Comparison of ENCODE assay signal across 20 mouse cellular contexts in the genomic region with DNA sequence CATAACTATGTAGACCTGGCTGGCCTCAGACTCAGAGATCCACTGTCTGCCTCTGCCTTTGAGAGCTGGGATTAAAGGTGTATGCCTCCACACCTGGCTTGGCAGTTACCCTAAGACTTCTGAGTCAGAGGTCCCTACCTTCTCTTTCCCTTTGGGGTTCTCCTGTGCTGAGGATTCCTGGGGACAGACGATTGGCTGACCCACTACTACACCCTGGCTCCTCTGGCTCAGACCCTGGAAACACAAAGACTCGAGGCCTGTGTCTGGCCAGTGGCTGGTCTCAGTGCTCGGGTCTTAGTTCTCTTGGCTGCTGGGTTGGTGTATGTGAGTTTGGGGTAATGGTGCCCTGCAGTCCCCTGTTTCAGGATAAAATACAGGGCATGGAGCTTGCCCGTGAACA. TPM values are rescaled to one million over a fixed set of nuclear protein-coding genes. Genes with fewer than 3 reads are reported as not detected.
A peak's percentile ranks its signal among the peaks of the same experiment; 100 is the strongest.
DNase-seq lines count a peak whose midpoint lies in the region; ATAC-seq lines count a peak whose summit lies in the region.
"Had no signal": no experiment of that assay in that cellular context is flagged by ENCODE, and none has a peak within 500 bp of the region (broad histone marks: within the 10 kb centered on the region; RNA-seq: fewer than 3 reads in every experiment).

No protein-coding gene starts in this region.

- no peak overlapping the region for H3K4me3 ChIP-seq in heart, embryonic 15.5 days
- no peak overlapping the region for H3K4me3 ChIP-seq in neural tube, embryonic 13.5 days
- no peak overlapping the region for H3K4me3 ChIP-seq in neural tube, embryonic 15.5 days (replicated peaks)
- H3K4me3 ChIP-seq in limb, embryonic 10.5 days: no peak overlapping the region

- no peaks in the 10 kb centered on the region for H3K27me3 ChIP-seq in heart, embryonic 15.5 days
- no peaks in the 10 kb centered on the region for H3K27me3 ChIP-seq in neural tube, embryonic 13.5 days
- H3K27me3 ChIP-seq in neural tube, embryonic 15.5 days (replicated peaks): no peaks in the 10 kb centered on the region
- no peaks in the 10 kb centered on the region for H3K27me3 ChIP-seq in limb, embryonic 10.5 days (ENCODE audit: low read depth, poor library complexity, severe bottlenecking)

- no peaks in the 10 kb centered on the region for H3K36me3 ChIP-seq in heart, embryonic 15.5 days
- no peaks in the 10 kb centered on the region for H3K36me3 ChIP-seq in neural tube, embryonic 13.5 days
- no peaks in the 10 kb centered on the region for H3K36me3 ChIP-seq in neural tube, embryonic 15.5 days
- H3K36me3 ChIP-seq in limb, embryonic 10.5 days: peaks cover 6% of the 10 kb centered on the region

- WGBS in heart, embryonic 15.5 days: 71% methylated on average over 4 of the region's 4 CpGs
- 43% methylated on average over 4 of the region's 4 CpGs for WGBS in neural tube, embryonic 13.5 days
- WGBS in neural tube, embryonic 15.5 days: 35% methylated on average over 4 of the region's 4 CpGs
- 79% methylated on average over 4 of the region's 4 CpGs for WGBS in limb, embryonic 10.5 days

- 0 out of 2 replicates have a peak, but pooled peaks have one; percentile 11 for ATAC-seq in heart, embryonic 15.5 days (replicated peaks; ENCODE audit: insufficient number of reproducible peaks, insufficient read depth, low FRiP score, low read depth)
- ATAC-seq in neural tube, embryonic 13.5 days (ENCODE audit: low read depth): no peak
- no peak for ATAC-seq in neural tube, embryonic 15.5 days (ENCODE audit: low FRiP score)
- ATAC-seq: activated CD4-positive, CD25-positive, alpha-beta regulatory T cell, adult 4 months; CD4-positive, CD25-positive, alpha-beta regulatory T cell, adult 4 months had no signal

- peak overlapping the region; percentile 44; the same call in 1 of the 2 replicates for H3K27ac ChIP-seq in heart, embryonic 15.5 days
- H3K27ac ChIP-seq in neural tube, embryonic 13.5 days (replicated peaks): 0 out of 2 replicates have a peak overlapping the region, but pooled peaks have one; percentile 23
- no peak overlapping the region for H3K27ac ChIP-seq in neural tube, embryonic 15.5 days (replicated peaks)
- H3K27ac ChIP-seq in limb, embryonic 10.5 days: peak overlapping the region; percentile 81

- H3K9me3 ChIP-seq in heart, embryonic 15.5 days (replicated peaks): no peaks in the 10 kb centered on the region
- no peaks in the 10 kb centered on the region for H3K9me3 ChIP-seq in neural tube, embryonic 13.5 days
- H3K9me3 ChIP-seq in neural tube, embryonic 15.5 days (replicated peaks): no peaks in the 10 kb centered on the region
- H3K9me3 ChIP-seq in limb, embryonic 10.5 days (replicated peaks): no peaks in the 10 kb centered on the region

- intact Hi-C loops in heart, postnatal 10 days (cut with DNase I): no loop called here
- intact Hi-C loops in left cerebral cortex, postnatal 4 days (cut with DNase I): no loop called here

- no peak for DNase-seq in heart, postnatal 10 days
- no peak for DNase-seq in limb, embryonic 10.5 days (ENCODE audit: low spot score)
- no peak for DNase-seq in T-cell, adult 2 months (ENCODE audit: low spot score)
- no peak for DNase-seq in left cerebral cortex, postnatal 4 days
- DNase-seq: layer of hippocampus, adult 9-11 months; lung, postnatal 10 days; right cerebral cortex, postnatal 14 days; thymus, postnatal 14 days had no signal

- no peak overlapping the region for H3K9ac ChIP-seq in heart, embryonic 15.5 days
- no peak overlapping the region for H3K9ac ChIP-seq in neural tube, embryonic 13.5 days
- H3K9ac ChIP-seq in neural tube, embryonic 15.5 days (replicated peaks): no peak overlapping the region

- H3K4me2 ChIP-seq in heart, embryonic 15.5 days: no peak overlapping the region
- no peak overlapping the region for H3K4me2 ChIP-seq in neural tube, embryonic 13.5 days
- H3K4me2 ChIP-seq in neural tube, embryonic 15.5 days: no peak overlapping the region

- H3K4me1 ChIP-seq in heart, embryonic 15.5 days (replicated peaks): peaks cover 24% of the 10 kb centered on the region
- peaks cover 13% of the 10 kb centered on the region; the same call in 1 of the 2 replicates for H3K4me1 ChIP-seq in neural tube, embryonic 13.5 days (replicated peaks)
- H3K4me1 ChIP-seq in neural tube, embryonic 15.5 days: peaks cover 14% of the 10 kb centered on the region
- peaks cover 33% of the 10 kb centered on the region for H3K4me1 ChIP-seq in limb, embryonic 10.5 days

RNA-seq across cellular contexts. Expression of gene Rmi2, which starts 16.0 kb away (rescaled TPM):
- polyA plus RNA-seq in heart, embryonic 15.5 days (2015; fragmentation: Nextera tagmentation; extraction: Ambion mirVana): 2.1 and 3.5 TPM in 2 replicates
- total RNA-seq in heart, postnatal 10 days (2021): 1 to 10 TPM; 2.0 TPM
- polyA plus RNA-seq in neural tube, embryonic 13.5 days (2015; fragmentation: Nextera tagmentation; extraction: Ambion mirVana): 0.55 and 0.68 TPM in 2 replicates
- 0.37 and 1.7 TPM in 2 replicates for polyA plus RNA-seq in neural tube, embryonic 15.5 days (2015; fragmentation: Nextera tagmentation; extraction: Ambion mirVana)
- 4.2 and 4.8 TPM in 2 replicates for polyA plus RNA-seq in limb, embryonic 10.5 days (2016; fragmentation: Nextera tagmentation; extraction: Ambion mirVana)
- total RNA-seq in left cerebral cortex, postnatal 4 days (2021): under 1 TPM; 0.62 to 0.70 TPM

RNA-seq across cellular contexts. Expression of gene Gm11172, which starts 38.2 kb away (rescaled TPM):
- not detected in 2 replicates for polyA plus RNA-seq in heart, embryonic 15.5 days (2015; fragmentation: Nextera tagmentation; extraction: Ambion mirVana)
- not detected for total RNA-seq in heart, postnatal 10 days (2021)
- not detected in 2 replicates for polyA plus RNA-seq in neural tube, embryonic 13.5 days (2015; fragmentation: Nextera tagmentation; extraction: Ambion mirVana)
- polyA plus RNA-seq in neural tube, embryonic 15.5 days (2015; fragmentation: Nextera tagmentation; extraction: Ambion mirVana): not detected in 2 replicates
- polyA plus RNA-seq in limb, embryonic 10.5 days (2016; fragmentation: Nextera tagmentation; extraction: Ambion mirVana): not detected in 2 replicates
- total RNA-seq in left cerebral cortex, postnatal 4 days (2021): not detected
- total RNA-seq: adrenal gland, postnatal 4 days; left cerebral cortex, postnatal 36 days had no signal
- polyA plus RNA-seq: activated CD4-positive, CD25-positive, alpha-beta regulatory T cell, adult 4 months; CD4-positive, CD25-positive, alpha-beta regulatory T cell, adult 4 months; cortical plate, adult 2 months; forebrain, embryonic 11.5 days; heart, embryonic 14.5 days; intestine, embryonic 14.5 days; kidney, embryonic 16.5 days had no signal

RNA-seq across cellular contexts. Expression of gene Prm1, which starts 45.3 kb away (rescaled TPM):
- polyA plus RNA-seq in heart, embryonic 15.5 days (2015; fragmentation: Nextera tagmentation; extraction: Ambion mirVana): 0.30 TPM in 1 of 2 replicates, not detected in the other
- not detected for total RNA-seq in heart, postnatal 10 days (2021)
- 0.64 TPM in 1 of 2 replicates, not detected in the other for polyA plus RNA-seq in neural tube, embryonic 13.5 days (2015; fragmentation: Nextera tagmentation; extraction: Ambion mirVana)
- 0.50 and 0.89 TPM in 2 replicates for polyA plus RNA-seq in neural tube, embryonic 15.5 days (2015; fragmentation: Nextera tagmentation; extraction: Ambion mirVana)
- polyA plus RNA-seq in limb, embryonic 10.5 days (2016; fragmentation: Nextera tagmentation; extraction: Ambion mirVana): not detected in 2 replicates
- total RNA-seq in left cerebral cortex, postnatal 4 days (2021): not detected
- total RNA-seq: adrenal gland, postnatal 4 days; left cerebral cortex, postnatal 36 days had no signal
- polyA plus RNA-seq: cortical plate, adult 2 months; forebrain, embryonic 11.5 days; heart, embryonic 14.5 days; intestine, embryonic 14.5 days; kidney, embryonic 16.5 days had no signal

RNA-seq across cellular contexts. Expression of gene Prm2, which starts 55.0 kb away (rescaled TPM):
- not detected in 2 replicates for polyA plus RNA-seq in heart, embryonic 15.5 days (2015; fragmentation: Nextera tagmentation; extraction: Ambion mirVana)
- not detected for total RNA-seq in heart, postnatal 10 days (2021)
- polyA plus RNA-seq in neural tube, embryonic 13.5 days (2015; fragmentation: Nextera tagmentation; extraction: Ambion mirVana): not detected in 2 replicates
- polyA plus RNA-seq in neural tube, embryonic 15.5 days (2015; fragmentation: Nextera tagmentation; extraction: Ambion mirVana): not detected in 2 replicates
- polyA plus RNA-seq in limb, embryonic 10.5 days (2016; fragmentation: Nextera tagmentation; extraction: Ambion mirVana): not detected in 2 replicates
- total RNA-seq in left cerebral cortex, postnatal 4 days (2021): not detected
- total RNA-seq: adrenal gland, postnatal 4 days; left cerebral cortex, postnatal 36 days had no signal
- polyA plus RNA-seq: activated CD4-positive, CD25-positive, alpha-beta regulatory T cell, adult 4 months; CD4-positive, CD25-positive, alpha-beta regulatory T cell, adult 4 months; cortical plate, adult 2 months; forebrain, embryonic 11.5 days; heart, embryonic 14.5 days; intestine, embryonic 14.5 days; kidney, embryonic 16.5 days had no signal
